Mouse (Mus musculus): ENCODE measurements around the gene Cacna2d1. TPM values are rescaled to one million over a fixed set of nuclear protein-coding genes. Genes with fewer than 3 reads are reported as not detected.

Cacna2d1 gene
- total RNA-seq, 4 experiments from 2014 or later = 242 to 290 (median 257) TPM

GRCm38 (mm10) chr5:16410011-16410410, 475.5 kb downstream of the Cacna2d1 start:
- no peak for DNase-seq (ENCODE audit: low spot score in 2 of 2)

GRCm38 (mm10) chr5:16414693-16415092, 480.2 kb downstream of the Cacna2d1 start:
- no peak for DNase-seq (ENCODE audit: low spot score in 2 of 2)

GRCm38 (mm10) chr5:16417996-16418395, 483.5 kb downstream of the Cacna2d1 start:
- no peak for DNase-seq (ENCODE audit: low spot score in 2 of 2)

- DNase-seq (ENCODE audit: low spot score in 2 of 2) = no peak
Observed at GRCm38 (mm10) chr5:16418504-16418903, 484.0 kb downstream of the Cacna2d1 start.

Other genes starting within 250 kb of the Cacna2d1 start
- gene Speer4c, start 220.4 kb upstream of the Cacna2d1 start, total RNA-seq (2022) = not detected